Mouse (Mus musculus): ENCODE measurements around the gene Spata2.
A peak's percentile ranks its signal among the peaks of the same experiment; 100 is the strongest.

Gene Spata2

DNA sequence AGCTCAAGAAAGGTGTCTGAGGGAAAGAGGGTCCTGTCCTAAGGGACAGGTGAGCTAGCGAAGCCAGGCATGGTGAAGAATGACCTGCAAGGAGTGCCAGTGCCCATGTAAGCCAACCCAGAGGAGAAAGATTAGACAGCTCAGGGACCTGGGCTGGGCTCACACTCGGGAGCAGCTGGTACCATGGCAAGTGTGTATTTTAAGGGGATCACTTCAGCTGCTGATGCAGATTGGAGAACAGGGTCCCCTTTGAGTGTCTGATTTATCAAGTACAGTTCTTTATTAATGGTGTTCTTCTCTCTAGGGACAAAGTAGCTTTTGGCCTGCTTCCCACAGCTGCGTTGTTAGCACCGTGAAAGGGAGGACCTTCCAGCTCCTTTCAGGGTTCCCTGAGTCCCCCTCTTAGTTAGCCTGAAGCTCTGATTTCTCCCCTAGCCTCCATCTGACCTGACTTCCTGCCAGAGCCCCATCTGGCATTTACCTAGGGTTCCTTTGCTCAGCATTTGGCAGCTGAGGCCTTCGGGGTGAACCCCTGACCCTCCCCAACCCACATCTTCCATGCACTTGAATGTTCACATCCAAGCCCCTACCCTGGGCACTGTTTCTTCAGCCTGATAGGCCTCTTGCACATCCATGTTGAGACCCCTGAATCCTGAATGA is 36.2 kb downstream of the Spata2 start:
- no peak for TF ChIP-seq POU5F1 (IDR thresholded peaks at IDR 0.05; ENCODE audit: borderline replicate concordance, low read length)
- TF ChIP-seq NANOG (IDR thresholded peaks at IDR 0.05; ENCODE audit: borderline replicate concordance, low read length), result no peak
- TF ChIP-seq CTCF (conservative IDR thresholded peaks at IDR 0.05; ENCODE audit: low read length), result no peak
- H3K9me3 ChIP-seq (ENCODE audit: low read length), result no peaks in the 10 kb centered on the region
- no peak overlapping the region for H3K4me3 ChIP-seq (replicated peaks; ENCODE audit: low read length)
- H3K36me3 ChIP-seq (ENCODE audit: insufficient read depth, low read length), result peaks cover 96% of the 10 kb centered on the region
- H3K4me1 ChIP-seq (replicated peaks; ENCODE audit: low read depth, low read length), result peaks cover 32% of the 10 kb centered on the region
- no peaks in the 10 kb centered on the region for H3K27me3 ChIP-seq (ENCODE audit: insufficient read depth, low read length)

DNA sequence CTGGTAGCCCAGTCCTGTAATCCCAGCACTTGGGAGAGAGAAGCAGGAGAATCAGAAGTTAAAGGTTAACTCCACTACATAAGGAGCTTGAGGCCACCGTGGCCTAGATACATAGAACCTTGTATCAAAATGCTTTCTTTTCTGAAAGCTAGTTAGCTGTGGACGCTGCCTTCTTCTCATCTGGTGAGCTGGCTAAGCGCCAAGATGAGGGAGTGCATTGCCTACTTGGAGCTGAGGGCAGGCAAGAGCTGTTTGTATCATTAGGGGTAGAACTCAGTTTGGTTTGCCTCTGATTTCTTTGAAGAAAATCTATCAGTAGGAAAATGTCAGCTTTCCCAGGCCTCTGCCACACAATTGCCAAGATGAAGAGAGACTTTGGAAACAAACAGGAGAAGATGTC is 38.9 kb downstream of the Spata2 start:
- peaks cover 31% of the 10 kb centered on the region for H3K4me1 ChIP-seq (replicated peaks; ENCODE audit: low read depth, low read length)
- H3K36me3 ChIP-seq (ENCODE audit: insufficient read depth, low read length), result peaks cover 96% of the 10 kb centered on the region
- no peaks in the 10 kb centered on the region for H3K9me3 ChIP-seq (ENCODE audit: low read length)
- TF ChIP-seq CTCF (conservative IDR thresholded peaks at IDR 0.05; ENCODE audit: low read length), result no peak
- TF ChIP-seq NANOG (IDR thresholded peaks at IDR 0.05; ENCODE audit: borderline replicate concordance, low read length), result no peak
- no peak for TF ChIP-seq POU5F1 (IDR thresholded peaks at IDR 0.05; ENCODE audit: borderline replicate concordance, low read length)
- no peak overlapping the region for H3K4me3 ChIP-seq (replicated peaks; ENCODE audit: low read length)
- H3K27me3 ChIP-seq (ENCODE audit: insufficient read depth, low read length), result no peaks in the 10 kb centered on the region

DNA sequence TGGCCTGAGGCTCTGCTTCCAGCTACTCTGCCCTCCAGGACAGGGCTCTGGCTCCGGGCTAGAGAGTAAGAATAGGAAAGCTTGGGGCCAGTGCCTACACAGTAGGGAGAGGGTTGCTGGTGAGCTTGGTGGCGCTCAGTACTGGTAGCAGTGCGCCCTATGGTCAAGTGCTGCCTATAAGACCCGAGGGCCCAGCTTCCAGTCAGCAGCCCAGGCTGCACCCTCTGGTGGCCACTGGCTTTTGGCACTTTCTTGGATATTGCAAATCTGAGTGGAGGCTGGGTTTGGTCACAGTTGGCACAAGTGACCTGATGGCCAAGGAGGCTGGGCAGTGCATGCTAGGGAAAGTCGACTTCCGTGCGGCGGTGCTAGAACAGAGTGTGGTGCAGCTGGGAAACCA is 42.0 kb downstream of the Spata2 start:
- Histone ChIP-seq H3K9me3 (ENCODE audit: low read length) (no peaks in the 10 kb centered on the region), H3K36me3 (ENCODE audit: insufficient read depth, low read length) (peaks cover 95% of the 10 kb centered on the region), H3K27me3 (ENCODE audit: insufficient read depth, low read length) (no peaks in the 10 kb centered on the region), H3K4me3 (replicated peaks; ENCODE audit: low read length) (no peak overlapping the region), H3K4me1 (replicated peaks; ENCODE audit: low read depth, low read length) (peaks cover 55% of the 10 kb centered on the region)
- TF ChIP-seq CTCF (conservative IDR thresholded peaks at IDR 0.05; ENCODE audit: low read length), result no peak
- TF ChIP-seq NANOG (IDR thresholded peaks at IDR 0.05; ENCODE audit: borderline replicate concordance, low read length), result no peak
- TF ChIP-seq POU5F1 (IDR thresholded peaks at IDR 0.05; ENCODE audit: borderline replicate concordance, low read length), result no peak

DNA sequence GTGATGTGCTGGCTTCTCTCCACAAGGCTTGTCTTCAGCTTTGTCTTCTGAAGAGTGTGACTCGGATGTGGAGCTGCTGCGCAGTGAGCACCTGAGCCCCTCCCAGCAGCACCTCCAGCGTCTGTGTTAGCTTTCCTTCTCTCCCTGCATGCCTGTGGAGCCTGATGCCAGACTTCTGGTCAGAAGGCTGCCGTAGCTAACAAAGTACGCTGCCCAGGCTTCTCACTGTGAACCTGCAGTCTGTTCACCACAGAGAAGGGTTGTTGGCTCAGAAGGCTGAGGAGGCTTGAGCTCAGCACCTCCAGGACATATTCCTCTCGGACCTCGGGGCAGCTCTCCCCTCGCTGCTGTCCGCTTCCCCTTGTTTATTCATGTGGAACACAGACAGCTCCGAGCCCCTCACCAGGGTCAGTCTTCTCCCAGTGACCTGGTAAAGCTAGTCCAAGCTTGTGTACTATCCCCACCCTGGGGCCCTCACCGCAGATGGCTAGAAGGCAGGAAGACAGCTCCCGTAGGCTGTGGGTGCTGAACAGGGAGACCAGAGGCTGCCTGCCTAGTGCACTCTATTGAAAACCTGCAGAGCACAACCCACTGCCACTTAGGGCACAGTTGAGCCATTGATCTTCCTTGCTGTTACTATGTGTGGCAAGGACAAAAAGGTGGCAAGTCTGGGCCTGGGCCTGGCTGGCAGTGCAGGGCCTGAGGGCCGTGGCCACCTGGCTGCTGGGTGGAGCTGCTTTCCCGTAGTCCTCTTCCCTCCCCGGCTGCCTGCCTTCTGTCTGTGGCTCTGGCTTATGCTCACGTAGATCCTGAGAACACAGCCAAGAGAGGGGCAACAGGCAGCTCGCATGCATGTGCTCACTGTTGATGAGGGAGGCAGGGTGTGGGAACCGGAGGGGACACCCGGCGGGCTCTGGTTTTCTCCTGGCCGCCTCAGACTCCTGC is 43.1 kb downstream of the Spata2 start:
- no peaks in the 10 kb centered on the region for H3K9me3 ChIP-seq (ENCODE audit: low read length)

DNA sequence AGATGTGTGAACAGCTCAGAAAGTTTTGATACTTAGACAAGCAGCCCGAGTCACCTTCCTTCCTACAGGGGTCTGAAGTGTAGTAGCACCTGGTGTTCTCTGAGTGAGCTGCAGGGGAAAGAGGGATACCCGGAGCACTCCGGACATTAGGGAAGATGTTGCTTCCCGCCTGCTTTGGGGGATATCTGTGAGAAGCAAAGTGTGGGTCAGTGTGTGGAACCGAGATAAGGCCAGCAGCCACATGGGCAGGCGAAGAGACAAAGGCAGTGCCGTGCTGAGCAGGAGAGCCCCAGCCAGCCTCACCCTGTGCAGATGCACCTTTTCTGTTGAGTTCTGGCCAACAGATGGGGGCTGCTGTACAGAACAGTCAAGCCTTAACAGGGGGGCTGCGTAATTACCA is 45.1 kb downstream of the Spata2 start:
- peaks cover 85% of the 10 kb centered on the region for H3K4me1 ChIP-seq (replicated peaks; ENCODE audit: low read depth, low read length)
- no peaks in the 10 kb centered on the region for H3K9me3 ChIP-seq (ENCODE audit: low read length)
- no peaks in the 10 kb centered on the region for H3K27me3 ChIP-seq (ENCODE audit: insufficient read depth, low read length)
- peaks cover 95% of the 10 kb centered on the region for H3K36me3 ChIP-seq (ENCODE audit: insufficient read depth, low read length)
- H3K4me3 ChIP-seq (replicated peaks; ENCODE audit: low read length), result no peak overlapping the region
- TF ChIP-seq CTCF (conservative IDR thresholded peaks at IDR 0.05; ENCODE audit: low read length) (no peak), NANOG (IDR thresholded peaks at IDR 0.05; ENCODE audit: borderline replicate concordance, low read length) (no peak), POU5F1 (IDR thresholded peaks at IDR 0.05; ENCODE audit: borderline replicate concordance, low read length) (no peak)

More for the DNA sequence above, 43.1 kb downstream of the Spata2 start:
- no peak for TF ChIP-seq NANOG (IDR thresholded peaks at IDR 0.05; ENCODE audit: borderline replicate concordance, low read length)
- no peak for TF ChIP-seq POU5F1 (IDR thresholded peaks at IDR 0.05; ENCODE audit: borderline replicate concordance, low read length)
- no peak for TF ChIP-seq CTCF (conservative IDR thresholded peaks at IDR 0.05; ENCODE audit: low read length)
- Histone ChIP-seq H3K36me3 (ENCODE audit: insufficient read depth, low read length) (peaks cover 95% of the 10 kb centered on the region), H3K27me3 (ENCODE audit: insufficient read depth, low read length) (no peaks in the 10 kb centered on the region), H3K4me3 (replicated peaks; ENCODE audit: low read length) (peak overlapping the region; percentile 24), H3K4me1 (replicated peaks; ENCODE audit: low read depth, low read length) (peaks cover 66% of the 10 kb centered on the region)

DNA sequence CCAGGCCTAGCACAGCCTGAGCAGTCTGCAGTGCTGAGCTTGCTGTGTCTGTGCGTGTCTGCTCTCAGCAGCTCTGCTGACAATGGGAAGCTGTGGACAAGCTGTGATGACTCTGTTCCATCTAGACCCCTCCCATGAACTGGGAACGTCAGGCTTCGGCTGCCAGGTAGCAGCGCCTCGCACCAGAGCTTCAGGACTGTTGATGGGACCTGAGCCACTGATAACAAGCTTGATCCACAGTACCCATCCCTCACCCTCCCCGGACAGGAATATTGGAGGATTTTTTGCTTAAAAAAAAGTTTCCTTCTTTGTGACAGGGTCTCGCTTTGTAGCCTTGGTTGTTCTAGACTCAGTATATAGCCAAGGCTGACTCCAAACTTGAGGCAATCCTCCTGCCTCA is 45.5 kb downstream of the Spata2 start:
- peaks cover 95% of the 10 kb centered on the region for H3K36me3 ChIP-seq (ENCODE audit: insufficient read depth, low read length)
- no peak overlapping the region for H3K4me3 ChIP-seq (replicated peaks; ENCODE audit: low read length)
- H3K9me3 ChIP-seq (ENCODE audit: low read length), result no peaks in the 10 kb centered on the region
- no peaks in the 10 kb centered on the region for H3K27me3 ChIP-seq (ENCODE audit: insufficient read depth, low read length)
- no peak for TF ChIP-seq NANOG (IDR thresholded peaks at IDR 0.05; ENCODE audit: borderline replicate concordance, low read length)
- TF ChIP-seq POU5F1 (IDR thresholded peaks at IDR 0.05; ENCODE audit: borderline replicate concordance, low read length), result no peak
- no peak for TF ChIP-seq CTCF (conservative IDR thresholded peaks at IDR 0.05; ENCODE audit: low read length)
- peaks cover 90% of the 10 kb centered on the region for H3K4me1 ChIP-seq (replicated peaks; ENCODE audit: low read depth, low read length)

DNA sequence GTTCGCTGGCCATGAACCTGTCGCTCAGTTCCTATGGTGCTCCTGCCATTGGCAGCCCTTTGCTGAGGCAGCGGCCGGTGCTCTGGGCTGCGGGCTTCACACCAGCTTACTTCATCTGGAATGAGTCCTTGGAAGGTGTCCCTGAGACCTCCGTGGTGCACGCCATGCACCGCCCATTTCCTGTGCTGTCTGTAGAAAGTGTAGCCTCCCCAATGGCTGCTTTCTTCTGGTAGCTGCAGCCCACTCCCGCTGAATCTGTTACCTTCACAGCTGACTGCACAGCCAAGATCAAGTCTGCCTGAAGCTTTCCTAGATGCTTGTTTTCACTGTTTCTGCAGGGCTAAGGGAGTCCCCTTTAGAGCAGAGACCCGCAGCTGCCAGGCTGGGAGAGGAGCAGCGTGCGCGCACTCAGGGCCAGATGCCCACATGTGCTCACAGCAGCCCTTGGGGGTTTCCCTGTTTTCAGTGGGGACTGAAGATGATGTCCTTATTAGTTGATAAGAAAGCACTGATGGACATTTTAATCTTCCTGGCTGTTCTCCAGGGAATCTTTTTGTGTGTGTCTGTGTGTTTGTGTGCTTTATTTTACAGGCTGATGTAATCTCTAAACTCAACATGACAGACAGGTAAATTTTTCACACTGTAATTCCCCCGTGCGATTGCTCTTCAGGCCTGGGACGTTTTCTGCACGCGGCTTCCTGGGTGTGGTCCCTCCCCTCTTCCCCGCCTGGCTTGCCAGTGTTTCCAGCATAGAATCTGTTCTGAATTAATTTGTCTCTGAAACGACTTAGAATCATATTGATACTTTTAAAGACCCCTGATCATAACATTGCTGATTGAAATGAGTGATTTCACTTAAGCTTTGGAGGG is 46.5 kb downstream of the Spata2 start:
- TF ChIP-seq CTCF (conservative IDR thresholded peaks at IDR 0.05; ENCODE audit: low read length), result no peak
- no peak for TF ChIP-seq NANOG (IDR thresholded peaks at IDR 0.05; ENCODE audit: borderline replicate concordance, low read length)
- TF ChIP-seq POU5F1 (IDR thresholded peaks at IDR 0.05; ENCODE audit: borderline replicate concordance, low read length), result no peak
- Histone ChIP-seq H3K4me3 (replicated peaks; ENCODE audit: low read length) (peak overlapping the region; percentile 61), H3K36me3 (ENCODE audit: insufficient read depth, low read length) (peaks cover 97% of the 10 kb centered on the region), H3K4me1 (replicated peaks; ENCODE audit: low read depth, low read length) (peaks cover 97% of the 10 kb centered on the region), H3K27me3 (ENCODE audit: insufficient read depth, low read length) (no peaks in the 10 kb centered on the region), H3K9me3 (ENCODE audit: low read length) (no peaks in the 10 kb centered on the region)

Data from E14TG2a.4 (cell line).